Mouse (Mus musculus) kidney, adult 11 months (tissue): ENCODE results near the gene Vps4a.

Source experiments
- DNase-seq: peaks from one replicate; pipeline ENCODE4 v3.0.0; 2022

Vps4a gene

DNA sequence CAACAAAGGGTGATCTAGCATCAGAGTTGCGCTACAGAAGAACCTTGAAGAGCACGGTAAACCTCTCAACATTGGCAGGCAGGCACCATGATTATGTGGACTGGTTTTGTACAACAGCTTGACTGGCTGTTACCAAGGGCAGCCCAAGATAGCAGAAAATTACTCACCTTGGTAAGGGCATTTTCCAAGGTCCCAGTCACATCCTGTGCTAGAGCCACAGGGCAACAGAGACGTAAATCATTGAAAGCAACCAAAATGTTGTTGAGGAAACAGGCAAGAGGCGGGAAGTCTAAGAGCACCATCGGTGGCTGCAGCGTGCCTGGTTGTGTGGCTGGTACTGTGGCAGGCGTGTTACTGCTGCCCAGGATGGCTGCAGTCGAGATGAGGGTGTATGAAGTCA, 21.0 kb downstream of the Vps4a start:
- no peak for DNase-seq

DNA sequence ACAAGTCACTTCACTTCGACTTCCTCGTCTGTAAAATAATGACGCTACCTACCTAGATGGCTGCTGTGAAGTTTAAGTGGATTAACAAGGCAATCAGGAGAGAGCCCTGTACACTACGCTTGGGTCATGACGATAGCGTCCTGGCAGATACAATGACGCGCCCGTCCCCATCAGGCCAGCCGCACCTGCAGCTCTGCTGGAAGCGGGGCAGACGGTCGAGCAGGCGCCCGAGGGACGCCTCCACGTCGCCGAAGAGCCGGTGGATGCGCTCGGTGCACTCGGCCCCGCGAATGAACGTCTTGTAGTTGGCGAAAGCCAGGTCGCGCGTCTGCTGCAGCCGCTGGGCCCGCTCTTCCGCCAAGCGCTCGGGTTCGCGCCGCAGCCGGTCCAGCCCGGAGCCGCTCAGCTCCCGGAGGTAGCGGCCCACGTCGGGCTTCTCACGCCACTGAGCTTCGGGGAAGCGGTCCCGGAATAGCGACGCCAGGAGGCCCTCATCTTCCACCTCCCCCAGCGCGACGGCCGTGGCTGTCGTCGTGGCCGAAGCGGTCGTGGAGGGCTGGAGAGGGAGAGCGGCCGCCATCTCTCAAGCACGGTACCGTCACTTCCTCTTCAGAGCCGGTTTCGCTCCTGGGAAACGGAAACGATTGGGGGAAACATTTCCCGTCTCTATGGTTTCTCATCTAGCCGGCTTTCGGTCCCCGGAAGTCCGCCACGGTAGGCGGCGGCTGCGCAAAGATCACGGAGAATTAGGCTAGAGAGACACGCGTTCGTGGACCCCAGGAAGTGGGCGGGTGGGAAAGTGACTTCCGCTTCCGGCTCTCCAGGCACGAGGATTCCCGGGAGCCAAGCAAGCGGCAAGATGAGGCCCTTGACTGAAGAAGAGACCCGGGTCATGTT, 25.3 kb downstream of the Vps4a start, which contains the start of the genes Cog8 and Nip7:
TSS of gene Cog8 (minus strand) at position 614 of the 897 bp plus-strand sequence.
TSS of gene Nip7 (plus strand) at position 802 of the 897 bp plus-strand sequence.
- peak; percentile 97 for DNase-seq

DNA sequence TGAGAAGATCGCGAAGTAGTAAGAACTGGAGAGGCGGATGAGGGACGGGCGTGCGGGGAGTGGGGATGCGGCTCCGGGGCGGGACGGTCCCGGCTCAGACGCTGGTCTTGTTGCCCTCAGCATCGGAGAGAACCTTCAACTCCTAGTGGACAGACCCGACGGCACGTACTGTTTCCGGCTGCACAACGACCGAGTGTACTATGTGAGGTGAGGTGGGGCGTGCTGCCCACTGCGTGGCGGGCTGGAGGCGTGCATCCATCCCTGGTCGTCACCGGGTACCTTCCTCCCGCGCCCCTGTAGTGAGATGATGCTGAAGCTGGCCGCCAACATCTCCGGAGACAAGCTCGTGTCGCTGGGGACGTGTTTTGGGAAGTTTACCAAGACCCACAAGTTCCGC, 25.9 kb downstream of the Vps4a start:
- DNase-seq, result no peak

DNA sequence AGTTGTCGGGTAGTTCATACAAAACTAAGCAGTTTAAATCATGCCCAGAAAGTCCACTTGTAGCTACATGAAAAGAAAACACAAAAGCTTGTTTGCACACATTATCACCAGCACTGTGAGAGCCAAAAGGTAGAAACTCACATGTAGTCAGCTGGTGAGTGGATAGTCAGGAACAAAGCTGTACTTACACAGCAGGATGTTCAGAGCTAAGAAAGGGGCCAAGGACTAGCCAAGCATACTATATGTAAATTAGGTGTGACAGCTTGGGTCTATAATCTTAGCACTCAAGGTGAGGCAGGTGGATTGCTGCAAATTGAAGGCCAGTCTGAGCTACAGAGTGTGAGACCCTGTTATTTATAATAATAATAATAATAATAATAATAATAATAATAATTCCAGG, 31.6 kb downstream of the Vps4a start:
- no peak for DNase-seq

DNA sequence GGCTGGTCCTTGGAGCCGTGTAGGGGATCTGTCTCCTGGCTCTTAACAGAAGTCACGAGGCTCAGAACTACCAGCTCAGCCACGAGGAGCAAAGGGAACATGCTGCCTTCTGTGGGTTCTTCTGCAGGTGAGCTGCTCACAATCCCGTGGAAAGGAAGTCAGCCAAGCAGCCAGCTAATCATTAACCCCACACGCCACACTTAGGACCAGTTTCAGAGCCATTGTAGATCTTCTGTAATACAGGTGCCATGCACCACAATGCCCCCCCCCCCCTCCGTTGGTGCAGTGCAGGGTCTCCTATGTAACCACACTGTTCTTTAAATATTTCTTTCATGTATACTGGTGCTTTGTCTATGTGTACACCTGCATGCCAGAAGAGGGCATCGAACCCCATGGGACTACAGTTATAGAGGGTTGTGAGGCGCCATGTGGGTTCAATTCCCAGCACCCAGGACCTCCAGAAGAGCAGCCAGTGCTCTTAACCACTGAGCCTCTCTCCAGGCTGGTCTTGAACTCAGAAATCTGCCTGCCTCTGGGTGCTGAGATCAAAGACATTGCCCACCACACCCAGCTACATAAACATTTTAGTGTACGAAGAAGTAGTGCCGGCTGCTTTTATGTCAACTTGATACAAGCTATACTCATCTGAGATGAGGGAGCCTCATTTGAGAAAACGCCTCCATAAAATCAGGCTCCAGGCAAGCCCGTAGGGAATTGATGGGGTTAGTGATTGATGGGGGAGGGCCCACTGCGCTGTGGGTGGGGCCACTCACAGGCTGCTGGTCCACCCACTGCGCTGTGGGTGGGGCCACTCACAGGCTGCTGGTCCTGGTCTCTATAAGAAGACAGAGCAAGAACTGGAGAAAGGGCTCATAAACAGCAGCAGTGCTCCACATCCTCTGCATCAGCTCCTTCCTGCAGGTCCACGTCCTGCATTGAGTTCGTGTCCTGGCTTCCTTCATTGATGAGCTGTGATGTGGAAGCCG, 34.8 kb downstream of the Vps4a start, which contains the start of gene Tmed6:
TSS of gene Tmed6 (minus strand) at position 134 of the 986 bp plus-strand sequence.
- peak; percentile 89 for DNase-seq

DNA sequence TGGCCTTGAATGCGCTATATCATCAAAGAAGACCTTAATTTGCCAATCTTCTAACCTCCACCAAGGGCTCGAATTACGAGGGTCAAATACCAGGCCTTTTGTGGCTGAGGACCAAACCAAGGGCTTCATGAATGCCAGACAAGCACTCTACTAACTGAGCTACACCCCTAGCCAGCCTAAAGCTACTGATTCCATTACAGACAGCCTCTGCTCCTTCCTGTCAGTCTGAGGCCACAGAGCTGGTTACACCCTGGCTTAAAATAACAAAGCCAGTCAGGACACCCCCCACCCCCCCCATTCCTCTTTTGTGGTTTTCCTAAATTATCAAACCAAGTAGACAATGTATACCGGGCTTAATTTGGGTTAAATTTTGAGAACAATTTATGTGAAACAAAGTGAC, 42.7 kb downstream of the Vps4a start:
- DNase-seq, result no peak

DNA sequence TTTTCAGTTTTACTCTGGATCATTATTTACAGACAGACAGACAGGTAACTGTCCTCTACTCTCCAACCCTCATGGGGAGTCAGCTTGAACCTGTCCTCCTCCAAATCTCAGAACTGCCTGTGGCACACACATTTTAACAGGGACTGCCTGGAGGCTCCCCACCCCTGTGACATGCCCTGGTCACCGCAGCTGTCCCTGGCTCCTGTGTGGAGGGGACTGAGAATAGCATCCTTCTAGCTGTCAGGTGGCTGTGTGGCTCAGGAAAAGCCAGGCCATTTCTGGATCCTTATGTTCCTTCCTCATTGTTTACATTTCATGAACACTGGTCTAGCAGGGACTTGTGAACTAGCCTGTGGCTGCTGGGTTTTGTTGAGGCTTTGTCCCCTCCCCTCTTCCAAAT, 43.1 kb downstream of the Vps4a start:
- no peak for DNase-seq

DNA sequence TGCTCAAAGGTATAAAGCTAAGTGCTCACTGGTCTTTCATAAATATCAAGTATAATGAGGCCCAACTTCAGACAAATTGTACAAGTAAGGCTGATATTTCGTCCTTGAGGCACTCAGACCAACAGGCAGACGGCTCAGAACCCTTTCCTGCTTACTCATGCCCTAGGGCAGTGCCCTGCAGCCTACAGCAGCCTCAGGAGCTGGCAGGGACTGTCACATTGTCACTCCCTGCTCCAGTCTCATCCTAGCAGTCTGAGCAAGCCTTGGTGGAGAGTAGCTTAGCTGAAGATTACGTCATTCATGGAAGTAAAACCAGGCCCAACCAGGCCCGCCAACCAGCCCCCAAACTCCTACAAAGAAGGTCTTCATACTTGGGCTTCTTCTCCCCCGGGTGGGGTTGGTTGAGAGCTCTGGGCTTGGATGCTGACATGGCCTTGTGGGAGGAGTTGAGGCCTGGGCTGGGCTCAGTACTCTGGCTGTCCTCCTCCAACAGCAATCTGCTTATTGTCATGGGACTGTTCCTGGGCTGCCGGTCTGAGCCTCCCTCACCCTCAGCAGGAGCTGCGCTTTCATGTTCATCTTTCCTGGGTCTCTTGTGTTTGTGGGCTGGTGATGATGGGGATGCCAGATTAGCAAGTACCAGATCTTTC, 45.3 kb downstream of the Vps4a start:
- no peak for DNase-seq

DNA sequence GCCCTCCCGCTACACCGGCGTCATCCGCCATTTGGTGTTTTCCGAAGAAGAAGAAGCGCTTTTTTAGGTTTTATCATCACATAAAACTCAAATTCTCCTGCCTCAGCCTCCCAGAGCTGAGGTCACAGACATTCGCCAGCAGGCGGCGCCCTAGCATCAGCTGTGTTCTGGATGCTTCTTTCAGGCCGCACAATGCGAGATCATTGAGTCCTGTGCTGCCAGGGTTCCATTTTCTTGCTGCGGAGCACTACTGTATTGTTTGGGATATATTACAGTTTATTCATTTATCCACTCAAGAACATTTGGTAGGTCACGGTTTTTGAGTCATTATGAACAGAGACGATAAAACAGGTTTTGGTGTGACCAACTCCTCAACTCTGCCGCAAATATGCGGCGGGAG, 54.3 kb downstream of the Vps4a start:
- no peak for DNase-seq

DNA sequence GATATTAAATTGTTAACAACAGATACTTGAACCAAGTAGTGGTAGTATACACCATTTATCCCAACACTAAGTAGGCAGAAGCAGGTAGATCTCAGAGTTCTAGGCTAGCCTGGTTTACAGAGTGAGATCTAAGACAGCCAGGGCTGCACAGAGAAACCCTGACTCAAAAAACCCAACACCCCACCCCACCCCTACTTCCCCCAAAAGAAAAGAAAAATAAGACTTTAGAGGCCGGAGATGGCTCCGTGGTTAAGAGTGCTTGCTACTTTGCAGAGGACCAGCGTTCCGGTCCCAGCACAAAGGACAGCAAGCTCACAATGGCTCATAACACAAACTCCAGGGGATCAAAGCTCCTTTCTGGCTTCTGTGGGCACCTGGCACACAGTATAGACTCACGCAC, 55.0 kb downstream of the Vps4a start:
- DNase-seq, result no peak

DNA sequence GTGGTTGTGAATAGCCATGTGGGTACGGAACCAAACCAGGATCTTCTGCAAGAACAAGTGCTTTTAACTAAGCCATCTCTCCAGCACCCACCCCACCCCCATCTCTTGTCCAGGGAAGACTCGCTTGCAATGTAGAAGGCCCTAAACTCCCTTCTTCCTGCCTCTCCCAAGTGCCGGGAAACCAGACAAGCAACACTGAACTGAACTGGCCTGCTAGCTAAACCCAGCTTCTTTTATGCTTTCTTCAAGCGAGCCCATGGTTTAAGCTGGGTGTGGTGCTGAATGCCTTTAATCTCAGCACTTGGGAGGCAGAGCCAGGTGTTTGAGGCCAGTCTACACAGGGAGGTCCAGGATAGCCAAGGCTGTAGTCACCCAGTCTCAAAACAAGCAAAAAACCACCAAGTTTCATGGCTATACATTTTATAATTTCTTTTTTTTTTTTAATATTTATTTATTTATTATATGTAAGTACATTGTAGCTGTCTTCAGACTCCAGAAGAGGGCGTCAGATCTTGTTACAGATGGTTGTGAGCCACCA, 57.6 kb downstream of the Vps4a start:
- DNase-seq, result no peak

DNA sequence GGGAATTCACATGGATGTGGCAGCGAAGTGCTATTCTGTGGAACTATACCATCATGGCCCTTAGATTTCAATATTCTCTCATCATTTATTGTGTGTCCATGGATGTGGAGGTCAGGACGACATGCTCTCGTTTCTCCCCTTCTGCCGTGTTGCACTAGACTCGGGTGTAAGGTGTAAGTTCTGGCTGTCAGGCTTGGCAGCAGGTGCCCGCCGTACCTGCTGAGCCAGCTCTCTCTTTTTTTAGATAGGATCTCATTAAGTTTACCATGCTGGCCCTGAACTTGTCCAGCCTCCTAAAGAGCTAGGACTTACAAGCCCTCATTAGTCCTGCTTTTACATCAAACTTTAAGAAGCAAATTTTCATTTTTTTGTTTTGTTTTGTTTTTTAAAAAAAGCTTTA, 59.5 kb downstream of the Vps4a start:
- DNase-seq, result no peak
